Mouse (Mus musculus): ENCODE data around the gene Hist1h2bp.
"Not testable (repeated sequence)": the region's sequence is repeated elsewhere in the genome, so short reads cannot be mapped to it uniquely, and the experiment has no call there.

Gene Hist1h2bp

DNA sequence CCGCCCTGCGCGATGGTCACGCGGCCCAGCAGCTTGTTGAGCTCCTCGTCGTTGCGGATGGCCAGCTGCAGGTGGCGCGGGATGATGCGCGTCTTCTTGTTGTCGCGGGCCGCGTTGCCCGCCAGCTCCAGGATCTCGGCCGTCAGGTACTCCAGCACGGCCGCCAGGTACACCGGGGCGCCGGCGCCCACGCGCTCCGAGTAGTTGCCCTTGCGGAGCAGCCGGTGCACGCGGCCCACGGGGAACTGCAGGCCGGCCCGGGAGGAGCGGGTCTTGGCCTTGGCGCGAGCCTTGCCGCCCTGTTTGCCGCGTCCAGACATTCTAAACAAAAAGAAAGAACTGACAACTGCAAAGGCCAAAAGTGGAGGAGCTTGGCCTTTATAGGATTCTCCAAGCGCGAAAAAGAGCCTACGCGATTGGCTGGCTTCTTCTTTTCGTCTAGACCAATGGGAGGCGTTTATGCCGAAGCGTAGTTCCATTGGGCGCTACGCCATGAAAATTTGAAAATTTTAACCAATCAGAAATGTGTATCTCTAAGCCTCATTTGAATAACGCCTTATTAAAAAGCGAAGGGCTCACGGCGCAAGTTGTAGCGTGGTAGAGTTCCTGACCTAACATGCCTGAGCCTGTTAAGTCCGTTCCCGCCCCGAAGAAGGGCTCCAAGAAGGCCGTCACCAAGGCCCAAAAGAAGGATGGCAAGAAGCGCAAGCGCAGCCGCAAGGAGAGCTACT, at the start of gene Hist1h2bp, which contains the start of gene Hist1h2an:
Hist1h2bp (plus strand) TSS at position 563 of the 731 bp plus-strand sequence.
Hist1h2an (minus strand) TSS at position 320 of the 731 bp plus-strand sequence.
- peak; percentile 73 for DNase-seq

DNA sequence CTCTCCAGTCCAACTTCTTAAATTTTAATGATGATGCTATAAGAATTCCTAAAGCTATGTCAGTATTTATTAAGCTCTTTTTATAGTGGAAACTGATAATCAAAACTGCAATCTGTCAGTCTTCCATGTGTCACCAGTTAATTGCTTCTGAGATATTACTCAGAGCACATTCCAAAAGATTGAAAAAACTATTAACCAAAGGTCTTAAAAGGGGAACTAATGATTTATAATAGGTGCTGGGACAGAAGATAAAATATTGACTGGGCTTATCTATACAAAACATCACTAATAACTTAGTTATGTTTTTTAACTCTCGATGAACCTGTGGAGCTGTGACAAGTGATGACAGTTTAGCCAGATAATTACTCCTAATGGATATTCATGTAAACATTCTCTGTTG, 42.3 kb upstream of the Hist1h2bp start:
- DNase-seq = no peak

GRCm38 (mm10) chr13:21749387-21750158, 37.7 kb upstream of the Hist1h2bp start:
- DNase-seq = no peak

- DNase-seq = peak; percentile 91
Measured at GRCm38 (mm10) chr13:21750159-21751017, 36.9 kb upstream of the Hist1h2bp start, which contains the start of gene Hist1h4k. TSS of gene Hist1h4k (minus strand) at chr13:21750505.

- no peak for DNase-seq
Measured at GRCm38 (mm10) chr13:21751417-21751816, 35.8 kb upstream of the Hist1h2bp start.

DNA sequence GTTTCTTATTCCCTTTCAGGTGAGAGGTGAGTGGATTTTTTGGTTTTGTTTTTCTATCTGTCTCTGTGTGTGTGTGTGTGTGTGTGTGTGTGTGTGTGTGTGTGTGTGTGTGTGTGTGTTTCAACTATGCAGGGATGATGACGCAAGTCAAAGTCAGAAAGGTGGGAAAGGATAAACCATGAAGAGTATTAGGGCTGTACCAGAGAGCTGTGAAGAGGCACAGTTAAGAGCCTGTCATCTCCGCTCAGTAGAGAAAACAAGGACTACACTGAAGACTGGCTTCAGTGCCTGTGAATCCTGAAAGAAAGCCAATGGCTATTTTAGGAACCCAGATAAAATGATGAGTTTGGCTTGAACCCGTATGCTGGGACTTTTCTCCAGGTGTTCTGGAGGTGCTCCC, 35.4 kb upstream of the Hist1h2bp start:
- DNase-seq = no peak

GRCm38 (mm10) chr13:21752356-21752755, 34.9 kb upstream of the Hist1h2bp start:
- DNase-seq = no peak

DNA sequence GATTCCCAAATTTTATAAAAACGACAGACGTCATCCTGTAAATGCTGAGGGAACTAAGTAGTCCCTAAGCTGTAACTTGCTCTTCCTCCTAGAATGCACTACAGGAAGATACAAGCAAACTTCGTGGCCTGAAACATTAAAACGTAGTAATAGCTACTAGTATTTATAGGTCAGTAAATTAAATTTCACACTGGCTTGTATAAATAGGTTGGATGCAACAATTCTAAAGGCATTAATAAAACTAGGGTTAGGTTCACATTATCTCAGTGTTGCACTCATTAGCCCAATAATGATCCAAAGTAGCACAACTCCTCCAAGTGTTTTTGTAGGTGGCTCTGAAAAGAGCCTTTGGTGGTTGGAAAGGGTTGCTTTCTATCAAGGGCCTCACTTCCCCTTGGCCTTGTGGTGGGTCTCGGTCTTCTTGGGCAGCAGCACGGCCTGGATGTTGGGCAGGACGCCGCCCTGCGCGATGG, 34.2 kb upstream of the Hist1h2bp start:
- DNase-seq = no peak

- peak; percentile 19 for DNase-seq
Measured at GRCm38 (mm10) chr13:21753524-21754285, 33.6 kb upstream of the Hist1h2bp start, which contains the start of the genes Hist1h2ak and Hist1h2bn. TSS of gene Hist1h2ak (minus strand) at chr13:21753827. TSS of gene Hist1h2bn (plus strand) at chr13:21754123.

GRCm38 (mm10) chr13:21754294-21755001, 32.8 kb upstream of the Hist1h2bp start:
- DNase-seq = peak; percentile 29

- DNase-seq = no peak
Measured at GRCm38 (mm10) chr13:21755707-21756106, 31.6 kb upstream of the Hist1h2bp start.

GRCm38 (mm10) chr13:21778814-21779766, 8.2 kb upstream of the Hist1h2bp start:
- peak; percentile 61 for DNase-seq

DNA sequence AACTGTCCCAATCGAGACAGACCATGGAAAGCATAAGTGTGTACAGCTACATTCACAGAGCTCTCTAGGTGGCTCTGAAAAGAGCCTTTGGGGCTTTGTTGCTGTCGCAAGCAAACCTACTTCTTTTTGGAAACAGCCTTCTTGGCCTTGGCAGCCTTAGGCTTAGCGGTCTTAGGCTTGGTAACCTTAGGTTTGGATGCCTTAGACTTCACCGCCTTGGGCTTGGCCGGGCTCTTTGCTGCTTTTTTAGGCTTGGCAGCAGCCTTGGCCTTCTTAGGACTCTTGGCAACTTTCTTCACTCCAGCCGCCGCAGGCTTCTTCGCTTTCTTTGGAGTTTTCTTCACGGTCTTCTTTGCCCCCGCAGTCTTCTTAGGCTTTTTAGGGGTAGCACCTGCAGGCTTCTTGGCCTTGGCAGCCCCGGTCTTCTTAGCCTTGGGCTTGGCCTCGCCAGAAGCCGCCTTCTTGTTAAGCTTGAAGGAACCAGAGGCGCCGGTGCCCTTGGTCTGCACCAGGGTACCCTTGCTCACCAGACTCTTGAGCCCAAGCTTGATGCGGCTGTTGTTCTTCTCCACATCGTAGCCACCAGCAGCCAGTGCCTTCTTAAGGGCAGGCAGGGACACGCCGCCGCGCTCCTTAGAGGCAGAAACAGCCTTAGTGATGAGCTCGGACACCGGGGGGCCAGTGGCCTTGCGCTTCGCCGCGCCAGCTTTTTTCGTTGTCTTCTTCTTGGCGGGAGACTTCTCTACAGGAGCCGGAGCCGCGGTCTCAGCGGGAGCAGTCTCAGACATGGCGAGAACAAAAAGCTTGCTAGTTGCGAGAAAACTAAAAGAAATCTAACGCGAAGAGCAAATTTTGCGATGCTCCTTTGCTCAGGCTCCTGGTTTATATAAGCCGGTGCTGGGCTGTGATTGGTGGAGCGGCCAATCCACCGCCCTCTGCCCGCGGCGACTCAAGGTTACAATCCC, 7.2 kb upstream of the Hist1h2bp start, which contains the start of gene Hist1h1b:
Hist1h1b (minus strand) TSS at position 859 of the 965 bp plus-strand sequence.
- DNase-seq = peak; percentile 19

GRCm38 (mm10) chr13:21781021-21781555, 6.2 kb upstream of the Hist1h2bp start:
- no peak for DNase-seq

DNA sequence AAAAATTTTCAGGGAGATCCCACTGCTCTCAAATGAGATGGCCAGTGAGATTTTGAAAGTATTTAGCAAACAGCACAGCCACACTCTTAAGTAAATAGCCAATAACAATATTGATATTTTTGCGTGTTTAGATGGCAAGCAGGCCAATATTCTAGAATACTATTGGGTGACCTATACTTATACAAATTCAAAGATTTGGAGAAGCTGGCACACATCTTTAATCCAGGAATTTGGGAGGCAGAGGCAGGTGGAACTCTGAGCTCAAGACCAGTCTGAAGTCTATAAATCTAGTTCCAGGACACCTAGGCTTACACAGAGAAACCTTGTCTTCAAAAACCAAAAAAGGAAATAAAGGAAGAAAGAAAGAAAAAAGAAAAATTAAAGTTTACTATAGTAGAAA, 5.6 kb upstream of the Hist1h2bp start:
- DNase-seq = no peak

DNA sequence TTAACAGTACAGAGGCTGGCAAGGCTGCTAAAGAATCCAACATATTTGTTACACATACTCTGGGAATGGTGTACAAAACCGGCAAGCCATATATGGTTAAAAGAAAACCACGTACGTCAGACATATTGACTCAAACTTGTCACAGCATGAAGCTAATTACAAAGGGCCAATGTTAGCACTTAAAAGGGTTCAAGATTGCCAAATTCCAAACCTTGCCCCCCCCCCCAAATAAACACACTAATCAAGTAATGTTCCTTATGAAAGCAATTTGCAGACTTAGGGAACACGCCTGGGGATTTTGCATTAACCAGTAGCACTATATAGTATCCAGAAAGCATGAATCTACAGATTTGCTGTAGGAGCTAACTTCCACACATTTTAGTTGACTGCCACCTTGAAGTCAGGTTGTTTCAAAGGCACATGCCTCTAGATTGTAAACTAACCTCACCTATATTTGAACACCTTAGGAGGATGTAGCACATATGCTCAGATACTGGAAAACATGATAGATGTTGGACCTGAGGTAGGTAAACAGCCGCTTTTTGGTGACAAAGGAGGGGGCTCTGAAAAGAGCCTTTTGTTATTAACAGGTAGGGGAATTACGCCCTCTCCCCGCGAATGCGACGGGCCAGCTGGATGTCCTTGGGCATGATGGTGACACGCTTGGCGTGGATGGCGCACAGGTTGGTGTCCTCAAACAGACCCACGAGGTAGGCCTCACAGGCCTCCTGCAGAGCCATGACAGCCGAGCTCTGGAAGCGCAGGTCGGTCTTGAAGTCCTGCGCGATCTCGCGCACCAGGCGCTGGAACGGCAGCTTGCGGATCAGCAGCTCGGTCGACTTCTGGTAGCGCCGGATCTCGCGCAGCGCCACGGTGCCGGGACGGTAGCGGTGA, 4.7 kb upstream of the Hist1h2bp start:
- not testable (repeated sequence) for DNase-seq

- DNase-seq = no peak
Measured at GRCm38 (mm10) chr13:21783255-21783617, 4.0 kb upstream of the Hist1h2bp start, which contains the start of gene Hist1h3i. TSS of gene Hist1h3i (minus strand) at chr13:21783370.

Measured in right cerebral cortex, postnatal 14 days (tissue).